Mouse (Mus musculus): ENCODE data around the gene Irf2bp2.

DNA sequence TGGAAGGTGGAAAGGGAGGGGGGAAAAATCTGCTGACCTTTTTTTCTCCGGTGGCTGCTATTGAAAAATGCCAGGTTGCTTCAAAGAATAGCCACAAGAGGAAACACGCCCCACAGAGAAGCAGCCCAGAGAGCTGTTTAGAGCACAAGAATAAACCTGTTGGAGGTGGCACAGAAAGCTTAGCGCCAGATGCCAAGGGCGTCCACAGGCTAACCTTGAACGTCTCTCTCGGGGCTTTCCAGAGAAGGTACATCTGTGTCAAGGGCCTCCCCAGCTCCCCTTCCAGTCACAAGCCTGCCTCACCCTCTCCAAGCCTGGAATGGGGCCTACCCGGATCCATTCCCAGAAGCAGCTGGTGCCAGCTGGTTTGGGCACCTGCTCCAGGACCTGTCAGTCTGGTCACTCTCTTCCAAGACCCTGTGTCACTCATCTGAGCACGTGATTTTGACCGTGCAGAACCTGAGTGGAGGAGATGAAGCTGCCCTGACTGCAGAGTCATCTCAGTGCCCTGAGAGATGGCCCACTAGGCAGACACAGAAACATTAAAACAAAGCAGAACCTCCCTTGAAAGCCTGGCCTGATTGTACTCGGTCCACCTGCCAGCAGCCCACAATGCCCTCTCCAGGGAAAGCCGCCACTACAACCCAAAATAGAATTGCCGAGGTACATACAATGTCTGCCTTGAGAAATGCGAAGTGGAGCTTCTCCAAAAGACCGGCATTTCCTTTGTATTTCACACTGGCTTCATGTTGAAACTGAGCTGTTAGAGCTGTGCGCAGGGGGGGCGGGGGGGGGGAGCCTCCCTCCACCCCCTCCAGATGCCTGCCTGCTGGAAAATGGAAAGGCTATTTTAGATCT lies 1.6 kb upstream of the Irf2bp2 start:
- no peak for TF ChIP-seq CTCF (IDR thresholded peaks at IDR 0.05; ENCODE audit: low read depth)
- TF ChIP-seq EP300 (IDR thresholded peaks at IDR 0.05; ENCODE audit: low read depth) = peak; percentile 85

Data from heart, postnatal 0 days (tissue).